Mouse (Mus musculus) CH12.LX (cell line): ENCODE measurements around the gene Rfx4. TPM values are rescaled to one million over a fixed set of nuclear protein-coding genes. Genes with fewer than 3 reads are reported as not detected.

ENCODE experiments used
- DNase-seq: peaks from one replicate; pipeline ENCODE4 v3.0.0-alpha.2; 2013; ENCODE audit errors: extremely low read depth
- H3K27ac ChIP-seq: 2 replicates; pipeline ENCODE4 v1.5.1; 2012; ENCODE audit warnings: low read depth, mild to moderate bottlenecking, control low read depth, moderate library complexity; ENCODE audit not compliant: insufficient read depth
- H3K27me3 ChIP-seq: replicated peaks from 2 replicates; pipeline ENCODE3; 2012; ENCODE audit warnings: inconsistent platforms
- H3K36me3 ChIP-seq, 2 experiments: replicated peaks in 1 of 2; 2 replicates each; pipeline versions ENCODE3 to v1.6.1; 2012; ENCODE audit warnings: inconsistent platforms in 1 of 2, low read length in 1 of 2, mild to moderate bottlenecking in 1 of 2, mixed read lengths in 1 of 2, moderate library complexity in 1 of 2; ENCODE audit not compliant: control insufficient read depth in 1 of 2, insufficient read depth in 1 of 2
- H3K4me1 ChIP-seq, 2 experiments: 2 replicates each; pipeline ENCODE4 v1.6.1; 2012; ENCODE audit warnings: inconsistent platforms in 1 of 2, moderate library complexity in 1 of 2; ENCODE audit not compliant: insufficient read depth in 2 of 2, control insufficient read depth in 1 of 2
- H3K4me2 ChIP-seq: 2 replicates; pipeline ENCODE4 v1.6.1; 2012; ENCODE audit warnings: low read depth, mild to moderate bottlenecking, control low read depth; ENCODE audit not compliant: poor library complexity, insufficient read depth, severe bottlenecking
- H3K4me3 ChIP-seq, 3 experiments: fragments of 150-350 bp in 1 of 3; sonication (generic) in 1 of 3; replicated peaks in 1 of 3; 2 replicates each; pipeline versions ENCODE3 to v1.5.1; 2011 to 2012; ENCODE audit warnings: low read depth in 2 of 3, low read length in 2 of 3, mild to moderate bottlenecking in 2 of 3, moderate library complexity in 2 of 3, control low read depth in 1 of 3, improper control_type of control experiment in 1 of 3, inconsistent platforms in 1 of 3, mixed read lengths in 1 of 3; ENCODE audit not compliant: poor library complexity in 1 of 3
- H3K79me2 ChIP-seq: replicated peaks from 2 replicates; pipeline ENCODE4 v1.6.1; 2012; ENCODE audit warnings: mild to moderate bottlenecking, moderate library complexity; ENCODE audit not compliant: control insufficient read depth, poor library complexity, insufficient read depth, severe bottlenecking; ENCODE audit errors: extremely low read depth
- H3K9ac ChIP-seq: 2 replicates; pipeline ENCODE4 v1.6.1; 2012; ENCODE audit warnings: low read depth, mild to moderate bottlenecking, control low read depth, moderate library complexity; ENCODE audit not compliant: insufficient read depth
- H3K9me3 ChIP-seq: replicated peaks from 2 replicates; pipeline ENCODE3; 2012; ENCODE audit warnings: low read length, inconsistent platforms, mixed read lengths
- BHLHE40 ChIP-seq: IDR thresholded peaks from 2 replicates; pipeline ENCODE4 v1.6.1; 2011; ENCODE audit warnings: mild to moderate bottlenecking, low read depth, low read length, improper control_type of control experiment
- GABPA ChIP-seq: IDR thresholded peaks from 2 replicates; pipeline ENCODE4 v1.6.1; 2012; ENCODE audit warnings: low read depth, low read length, improper control_type of control experiment, inconsistent platforms; ENCODE audit not compliant: insufficient replicate concordance
- HCFC1 ChIP-seq: IDR thresholded peaks from 2 replicates; pipeline ENCODE4 v1.6.1; 2012; ENCODE audit warnings: low read depth, mild to moderate bottlenecking, inconsistent platforms, low read length, improper control_type of control experiment
- JUND ChIP-seq: conservative IDR thresholded peaks from 2 replicates; pipeline ENCODE4 v1.6.1; 2011; ENCODE audit warnings: low read depth, low read length, improper control_type of control experiment
- KAT2A ChIP-seq: IDR thresholded peaks from 2 replicates; pipeline ENCODE4 v1.6.1; 2012; ENCODE audit warnings: low read length, improper control_type of control experiment, inconsistent platforms; ENCODE audit not compliant: insufficient replicate concordance
- MAZ ChIP-seq: IDR thresholded peaks from 2 replicates; pipeline ENCODE4 v1.6.1; 2012; ENCODE audit warnings: low read depth, mild to moderate bottlenecking, inconsistent platforms, low read length, improper control_type of control experiment, moderate library complexity
- MEF2A ChIP-seq: IDR thresholded peaks from 2 replicates; pipeline ENCODE4 v1.6.1; 2014; ENCODE audit warnings: low read depth, mild to moderate bottlenecking, inconsistent platforms, low read length, improper control_type of control experiment, borderline replicate concordance
- NRF1 ChIP-seq: IDR thresholded peaks from 2 replicates; pipeline ENCODE4 v1.6.1; 2014; ENCODE audit warnings: low read depth, mild to moderate bottlenecking, inconsistent platforms, low read length, improper control_type of control experiment, moderate library complexity
- POLR2AphosphoS2 ChIP-seq: IDR thresholded peaks from 2 replicates; pipeline ENCODE4 v1.6.1; 2011; ENCODE audit warnings: low read depth, low read length, improper control_type of control experiment
- RAD21 ChIP-seq: IDR thresholded peaks from 2 replicates; pipeline ENCODE4 v1.6.1; 2011; ENCODE audit warnings: low read depth, mild to moderate bottlenecking, low read length, improper control_type of control experiment, moderate library complexity
- SMC3 ChIP-seq: IDR thresholded peaks from 2 replicates; pipeline ENCODE4 v1.6.1; 2011; ENCODE audit warnings: low read depth, low read length, improper control_type of control experiment
- TBP ChIP-seq: conservative IDR thresholded peaks from 2 replicates; pipeline ENCODE4 v1.6.1; 2011; ENCODE audit warnings: low read depth, low read length, improper control_type of control experiment
- TCF12 ChIP-seq: IDR thresholded peaks from 2 replicates; pipeline ENCODE4 v1.6.1; 2014; ENCODE audit warnings: low read depth, mild to moderate bottlenecking, inconsistent platforms, low read length, improper control_type of control experiment
- USF1 ChIP-seq: IDR thresholded peaks from 2 replicates; pipeline ENCODE4 v1.6.1; 2014; ENCODE audit warnings: low read depth, mild to moderate bottlenecking, inconsistent platforms, low read length, improper control_type of control experiment
- ZC3H11A ChIP-seq: IDR thresholded peaks from 2 replicates; pipeline ENCODE4 v1.6.1; 2012; ENCODE audit warnings: low read depth, mild to moderate bottlenecking, inconsistent platforms, low read length, improper control_type of control experiment
- ZMIZ1 ChIP-seq: IDR thresholded peaks from 2 replicates; pipeline ENCODE4 v1.6.1; 2012; ENCODE audit warnings: low read depth, mild to moderate bottlenecking, inconsistent platforms, low read length, improper control_type of control experiment
- dilution Hi-C: fragments of 300-500 bp; cut with MboI; formaldehyde crosslinking; loops from 2 replicates; pipeline ENCODE4 v1.14.3; 2020; ENCODE audit warnings: low sequenced_read_pairs; ENCODE audit not compliant: extremely low pct_unique_long_range_greater_than_20kb, extremely low pct_ligation_motif_present
- in situ Hi-C: fragments of 300-500 bp; cut with MboI; formaldehyde crosslinking; loops from 3 replicates; pipeline ENCODE4 v1.14.3; 2019; ENCODE audit warnings: low sequenced_read_pairs, low pct_ligation_motif_present, low pct_unique_long_range_greater_than_20kb, mixed read lengths
- polyA plus RNA-seq: library from polyadenylated mRNA; unstranded; fragments of >175 nt; gene quantifications from 2 replicates; pipeline ENCODE4 v1.2.1, GENCODE M21; 2012; ENCODE audit warnings: low read depth; ENCODE audit not compliant: insufficient read length
- total RNA-seq, 2 experiments: library from RNA; depleted of rRNA; stranded (reverse); fragments of 300-350 nt in 1 of 2; fragments of >200 nt in 1 of 2; gene quantifications; 2 replicates each; pipeline ENCODE4 v1.2.3; 2012 to 2014

Rfx4 gene
- total and polyA plus RNA-seq, 3 experiments = 0.04 TPM; not detected in 2

- Histone ChIP-seq H3K9ac (no peak overlapping the region), H3K79me2 (no peaks in the 10 kb centered on the region), H3K4me3 (no peak overlapping the region), H3K27ac (no peak overlapping the region), H3K4me1 (peaks cover 0 to 10% of the 10 kb centered on the region in 2 experiments; a peak in 3 of 4 replicates), H3K9me3 (no peaks in the 10 kb centered on the region), H3K27me3 (no peaks in the 10 kb centered on the region)
- dilution Hi-C loops = no loop called here
- DNase-seq = no peak
- no peak for TF ChIP-seq JUND
- TF ChIP-seq, all 38 proteins: peak for 0
- Histone ChIP-seq H3K36me3 (peaks cover 39 to 84% of the 10 kb centered on the region in 2 experiments), H3K4me2 (no peak overlapping the region)
- in situ Hi-C loops = no loop called here
Observed at GRCm38 (mm10) chr10:84715639-84716038, 40.2 kb upstream of the Rfx4 start.

- no peaks in the 10 kb centered on the region for H3K9me3 ChIP-seq
- no peak for TF ChIP-seq NRF1
- TF ChIP-seq TCF12 = no peak
- no peak for TF ChIP-seq ZMIZ1
- no peak for TF ChIP-seq GABPA
- no peak for TF ChIP-seq HCFC1
- TF ChIP-seq TBP = no peak
- no peak for TF ChIP-seq POLR2AphosphoS2
- no peak for TF ChIP-seq USF1
- TF ChIP-seq BHLHE40 = no peak
- no peak for TF ChIP-seq MEF2A
- no peak for TF ChIP-seq MAZ
- no peak for TF ChIP-seq ZC3H11A
- TF ChIP-seq RAD21 = no peak
- no peak for TF ChIP-seq SMC3
- no peak for TF ChIP-seq KAT2A
- no peak for DNase-seq
- no peak overlapping the region for H3K4me3 ChIP-seq
- peaks cover 0 to 10% of the 10 kb centered on the region in 2 experiments; a peak in 3 of 4 replicates for H3K4me1 ChIP-seq
- no peak overlapping the region for H3K9ac ChIP-seq
- H3K27me3 ChIP-seq = no peaks in the 10 kb centered on the region
- dilution Hi-C loops = no loop called here
- no peak overlapping the region for H3K4me2 ChIP-seq
- no peak overlapping the region for H3K27ac ChIP-seq
- in situ Hi-C loops = no loop called here
- peaks cover 43 to 87% of the 10 kb centered on the region in 2 experiments for H3K36me3 ChIP-seq
- H3K79me2 ChIP-seq = no peaks in the 10 kb centered on the region
Observed at GRCm38 (mm10) chr10:84716581-84716980, 39.3 kb upstream of the Rfx4 start.
